Mouse (Mus musculus) liver, embryonic 14.5 days (tissue): ENCODE measurements at regions not wholly inside any gene's neighbourhood (a gene's known extent, or its start where the extent isn't known, plus 50 kb on each side); places are given as distances from the start of the nearest gene placed in this dataset.

Source experiments
- CTCF ChIP-seq: IDR thresholded peaks from 2 replicates; pipeline ENCODE4 v1.5.1; 2016; ENCODE audit warnings: antibody characterized with exemption, low read depth, control low read depth
- EP300 ChIP-seq: IDR thresholded peaks from 2 replicates; pipeline ENCODE4 v1.6.1; 2016; ENCODE audit warnings: antibody characterized with exemption, low read depth

DNA sequence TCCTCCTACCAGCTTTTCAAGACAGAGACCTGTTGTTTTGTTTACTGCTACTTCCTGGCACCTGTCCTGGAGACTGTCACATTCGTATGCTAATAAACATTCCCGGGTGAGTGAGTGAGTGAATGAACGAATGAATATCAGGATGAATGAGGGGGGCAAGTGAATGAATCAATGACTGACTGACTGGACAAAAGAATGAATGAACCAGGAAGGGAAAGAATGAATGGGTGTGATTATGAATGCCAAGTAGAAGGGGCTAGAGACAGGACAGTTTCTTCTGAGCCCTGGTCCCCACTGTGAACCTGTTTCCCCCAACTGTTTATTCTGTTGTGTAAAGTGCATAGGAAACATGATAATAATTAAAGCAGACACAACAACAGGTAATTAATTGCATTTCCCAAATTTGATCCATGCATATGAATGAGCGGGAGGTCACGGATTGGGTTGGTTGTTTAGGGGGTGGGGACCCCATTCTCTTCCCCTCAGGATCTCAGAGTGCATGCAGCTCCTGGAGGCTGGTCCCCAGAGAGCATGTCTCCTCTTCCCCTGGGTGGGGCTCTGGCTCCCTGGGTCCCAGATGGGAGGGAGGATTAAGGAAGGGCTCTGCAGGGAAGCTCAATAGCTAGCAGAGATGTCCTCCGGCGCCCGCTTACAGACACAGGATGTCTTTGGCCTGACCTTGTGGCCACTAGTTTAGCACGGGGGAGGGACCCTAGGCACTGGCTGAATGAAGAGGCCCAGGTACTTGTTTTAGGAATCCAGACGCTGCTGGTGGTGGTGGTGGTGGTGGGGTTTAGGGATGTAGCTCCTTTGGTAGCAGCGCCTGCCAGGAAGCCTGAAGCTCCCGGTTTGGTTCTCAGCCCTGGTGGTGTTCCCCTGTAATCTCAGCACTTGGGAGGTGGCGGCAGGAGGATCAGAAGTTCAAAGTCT lies 65.4 kb upstream of the Casz1 start:
- TF ChIP-seq CTCF (no peak), EP300 (no peak)
